Mouse (Mus musculus) kidney, adult 2 months (tissue): ENCODE measurements around the gene Coq2.

Experiments used
- CTCF ChIP-seq: fragments of 200-500 bp; conservative IDR thresholded peaks from 2 replicates; pipeline ENCODE4 v1.5.1; 2011; ENCODE audit warnings: low read depth, mild to moderate bottlenecking, control low read depth, low read length, moderate library complexity, mixed read lengths; ENCODE audit not compliant: insufficient read depth, insufficient read length
- POLR2A ChIP-seq: fragments of 200-500 bp; IDR thresholded peaks from one replicate; pipeline ENCODE4 v1.6.1; 2011; ENCODE audit warnings: low read depth, low read length, control low read depth

- no peak for TF ChIP-seq CTCF
- no peak for TF ChIP-seq POLR2A
Measured at GRCm38 (mm10) chr5:100672403-100672802, 2.5 kb downstream of the Coq2 start.
